Comparison of ENCODE assay signal across 9 mouse cellular contexts in the genomic region with DNA sequence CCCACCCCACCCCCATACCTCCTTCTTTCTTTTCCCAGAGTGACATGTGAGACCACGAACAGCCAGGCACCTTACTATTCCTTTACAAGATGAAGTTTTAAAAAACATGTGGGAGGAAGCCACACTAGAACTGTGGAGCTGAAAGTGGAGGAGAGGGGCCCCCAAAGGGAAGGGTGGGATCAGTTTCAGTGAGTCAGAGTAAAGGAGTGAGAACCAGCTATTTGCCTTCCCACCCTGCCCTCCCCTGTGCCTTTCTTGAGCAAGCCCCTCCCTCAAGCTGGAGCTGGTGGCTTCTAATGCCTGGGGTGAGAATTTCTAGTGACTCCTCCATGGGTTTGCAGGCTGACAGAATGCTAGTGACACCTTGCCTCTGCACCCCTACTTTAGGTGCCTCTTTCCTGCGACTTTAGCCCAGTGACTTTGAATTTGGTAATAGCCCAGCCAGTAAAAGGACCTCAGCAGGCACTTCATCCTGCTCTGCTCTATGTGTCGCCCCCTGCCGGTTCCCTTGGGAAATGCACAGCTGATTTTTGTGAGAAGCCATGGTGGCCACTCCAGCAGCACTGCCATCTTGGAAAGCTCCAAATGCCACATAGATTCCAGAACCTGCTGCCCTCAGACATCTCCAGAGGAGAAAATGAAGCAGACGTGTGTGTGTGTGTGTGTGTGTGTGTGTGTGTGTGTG.
DNase-seq lines count a peak whose midpoint lies in the region; TF ChIP-seq lines count a peak whose summit lies in the region.
"Had no signal": no experiment of that assay in that cellular context is flagged by ENCODE, and none has a peak within 500 bp of the region (broad histone marks: within the 10 kb centered on the region; RNA-seq: fewer than 3 reads in every experiment).

No protein-coding gene starts in this region.

- 36% methylated on average over 5 of the region's 5 CpGs for WGBS in kidney, adult 2 months
- WGBS in spleen, adult 2 months = 40% methylated on average over 5 of the region's 5 CpGs

- H3K4me1 ChIP-seq in kidney, adult 2 months (ENCODE audit: control insufficient read depth, insufficient read depth, low read length) = peaks cover 7% of the 10 kb centered on the region
- H3K4me1 ChIP-seq in E14TG2a.4 (replicated peaks; ENCODE audit: low read depth, low read length) = 0 out of 2 replicates have a peak, but pooled peaks cover 4% of the 10 kb centered on the region
- no peaks in the 10 kb centered on the region; the same call in 1 of the 2 replicates for H3K4me1 ChIP-seq in spleen, adult 2 months (ENCODE audit: control insufficient read depth, insufficient read depth, insufficient read length)

- no peak for TF ChIP-seq POLR2A in kidney, adult 2 months (IDR thresholded peaks at IDR 0.05; ENCODE audit: low read depth, low read length)
- TF ChIP-seq POLR2A in spleen, adult 2 months (IDR thresholded peaks at IDR 0.05; ENCODE audit: low read depth, low read length) = no peak

- H3K9me3 ChIP-seq in E14TG2a.4 (ENCODE audit: low read length) = no peaks in the 10 kb centered on the region
- H3K9me3 ChIP-seq: megakaryocyte, embryonic 14.5 days had no signal

- no peaks in the 10 kb centered on the region for H3K27me3 ChIP-seq in kidney, adult 2 months (replicated peaks; ENCODE audit: control insufficient read depth, insufficient read depth, low read length)
- H3K27me3 ChIP-seq in E14TG2a.4 (ENCODE audit: insufficient read depth, low read length) = no peaks in the 10 kb centered on the region; the same call in 1 of the 2 replicates
- no peaks in the 10 kb centered on the region for H3K27me3 ChIP-seq in spleen, adult 2 months (ENCODE audit: control insufficient read depth, insufficient read depth, low read length)

- H3K27ac ChIP-seq in kidney, adult 2 months (ENCODE audit: insufficient read depth, low read depth, low read length) = no peak overlapping the region
- no peak overlapping the region for H3K27ac ChIP-seq in spleen, adult 2 months (ENCODE audit: insufficient read depth, low read length)

- no peaks in the 10 kb centered on the region for H3K36me3 ChIP-seq in kidney, adult 2 months (ENCODE audit: control insufficient read depth, insufficient read depth, low read length)
- H3K36me3 ChIP-seq in E14TG2a.4 (ENCODE audit: insufficient read depth, low read length) = no peaks in the 10 kb centered on the region
- no peaks in the 10 kb centered on the region for H3K36me3 ChIP-seq in spleen, adult 2 months (ENCODE audit: control insufficient read depth, insufficient read depth, low read length)

- DNase-seq in kidney, adult 2 months = no peak
- no peak for DNase-seq in kidney, adult 18-20 months
- DNase-seq in adrenal gland, postnatal 10 days = peak; percentile 41
- DNase-seq in kidney, postnatal 4 days = peak; percentile 76
- peak; percentile 4 to 52 for DNase-seq in spleen, adult 2 months (ENCODE audit: low read depth in 1 of 2, low spot score in 2 of 2)
- no peak for DNase-seq in layer of hippocampus, postnatal 14 days (ENCODE audit: low spot score in 2 of 2)
- DNase-seq in Muller cell, postnatal 12 days (ENCODE audit: inconsistent ontology term) = no peak

- peak; percentile 44 for TF ChIP-seq CTCF in kidney, adult 2 months (conservative IDR thresholded peaks at IDR 0.05; ENCODE audit: insufficient read depth, insufficient read length, low read depth, low read length)
- peak; percentile 98 for TF ChIP-seq CTCF in E14TG2a.4 (conservative IDR thresholded peaks at IDR 0.05; ENCODE audit: low read length)
- TF ChIP-seq CTCF in spleen, adult 2 months (IDR thresholded peaks at IDR 0.05; ENCODE audit: extremely low read depth, insufficient read depth, insufficient read length, insufficient replicate concordance) = peak; percentile 46; the same call in 1 of the 2 replicates

- H3K4me3 ChIP-seq in kidney, adult 2 months (ENCODE audit: insufficient read depth, low read depth, low read length) = no peak overlapping the region
- no peak overlapping the region for H3K4me3 ChIP-seq in E14TG2a.4 (replicated peaks; ENCODE audit: low read length)
- no peak overlapping the region for H3K4me3 ChIP-seq in spleen, adult 2 months (ENCODE audit: extremely low read depth, insufficient read depth, insufficient read length)
- H3K4me3 ChIP-seq: megakaryocyte, embryonic 14.5 days had no signal

Comparison
In these comparisons a context has a peak if more than half of its experiments do, and no peak if none do; other contexts are left out.
1. DNase-seq: peak in adrenal gland, postnatal 10 days (single experiment), kidney, postnatal 4 days (2 of 2) and spleen, adult 2 months (2 of 2); none in kidney, adult 2 months (single experiment), kidney, adult 18-20 months (single experiment), layer of hippocampus, postnatal 14 days (0 of 2) and Muller cell, postnatal 12 days (single experiment).
2. CTCF ChIP-seq: peak in every context shown above with its lines; median percentile 98 in E14TG2a.4; 46 in spleen, adult 2 months; 44 in kidney, adult 2 months.